Mouse (Mus musculus): Measurements from ENCODE around the gene Calm1. TPM values are rescaled to one million over a fixed set of nuclear protein-coding genes. Genes with fewer than 3 reads are reported as not detected.

Gene Calm1
- 481 TPM for polyA plus RNA-seq (2014; fragmentation: Illumina TruSeq; extraction: RNeasy Lipid Tissue Mini Kit (QIAGEN cat#74804); ENCODE audit: low read depth, low replicate concordance)

DNA sequence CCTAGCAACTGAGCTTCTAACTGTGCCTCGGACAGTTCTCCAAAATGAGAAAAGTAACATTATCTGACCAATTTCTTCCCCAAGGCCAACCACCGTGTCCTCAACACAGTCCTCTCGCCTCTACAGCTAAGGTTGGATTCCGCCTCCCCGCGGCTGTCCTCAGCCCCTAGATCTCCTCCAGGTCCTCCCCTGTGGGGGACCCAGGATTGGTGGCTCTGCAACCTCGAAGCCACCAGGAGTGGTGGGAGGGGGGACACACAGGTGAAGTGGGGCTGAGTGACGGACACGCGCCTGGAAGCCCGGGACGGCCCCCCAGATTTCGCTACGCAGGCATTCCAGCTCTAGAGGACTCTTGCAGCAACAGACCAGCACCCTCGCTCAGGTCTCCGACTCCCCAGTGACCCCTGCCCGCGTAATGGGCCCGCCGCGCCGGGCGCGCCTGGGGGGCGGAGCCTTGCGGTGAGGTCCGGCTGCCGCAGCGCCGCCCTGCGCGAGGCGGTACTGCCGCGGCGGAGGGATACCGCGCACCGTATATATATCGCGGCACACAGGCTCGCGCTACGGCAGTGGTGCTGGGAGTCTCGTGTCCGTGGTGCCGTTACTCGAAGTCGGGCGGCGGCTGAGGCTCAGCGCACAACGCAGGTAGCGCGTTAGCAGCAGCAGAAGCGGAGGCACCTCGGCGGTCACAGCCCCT lies at the start of gene Calm1:
Calm1 (plus strand) TSS at position 469 of the 694 bp plus-strand sequence.

GRCm38 (mm10) chr12:100159261-100159975 lies 39.8 kb upstream of the Calm1 start, which contains the start of gene Nrde2:
TSS of gene Nrde2 (minus strand) at chr12:100159653.

Other genes starting within 250 kb of the Calm1 start
- 0.93 TPM for gene Kcnk13, start 234.9 kb upstream of the Calm1 start, polyA plus RNA-seq (2014; fragmentation: Illumina TruSeq; extraction: RNeasy Lipid Tissue Mini Kit (QIAGEN cat#74804); ENCODE audit: low read depth, low replicate concordance)
- gene Psmc1, start 89.3 kb upstream of the Calm1 start, polyA plus RNA-seq (2014; fragmentation: Illumina TruSeq; extraction: RNeasy Lipid Tissue Mini Kit (QIAGEN cat#74804); ENCODE audit: low read depth, low replicate concordance), result 497 TPM
- gene Nrde2, start 39.8 kb upstream of the Calm1 start, polyA plus RNA-seq (2014; fragmentation: Illumina TruSeq; extraction: RNeasy Lipid Tissue Mini Kit (QIAGEN cat#74804); ENCODE audit: low read depth, low replicate concordance), result 2.4 TPM

Data from adrenal gland, adult 10 weeks (tissue).